Mouse (Mus musculus) ES-CJ7 (cell line): ENCODE results near the gene Coro1c.

Experiments used
- DNase-seq: peaks from one replicate; pipeline ENCODE4 v3.0.0; 2011; ENCODE audit warnings: low read depth, low spot score

Gene Coro1c

GRCm38 (mm10) chr5:113857631-113858030 is 50.9 kb downstream of the Coro1c start:
- DNase-seq: no peak

DNA sequence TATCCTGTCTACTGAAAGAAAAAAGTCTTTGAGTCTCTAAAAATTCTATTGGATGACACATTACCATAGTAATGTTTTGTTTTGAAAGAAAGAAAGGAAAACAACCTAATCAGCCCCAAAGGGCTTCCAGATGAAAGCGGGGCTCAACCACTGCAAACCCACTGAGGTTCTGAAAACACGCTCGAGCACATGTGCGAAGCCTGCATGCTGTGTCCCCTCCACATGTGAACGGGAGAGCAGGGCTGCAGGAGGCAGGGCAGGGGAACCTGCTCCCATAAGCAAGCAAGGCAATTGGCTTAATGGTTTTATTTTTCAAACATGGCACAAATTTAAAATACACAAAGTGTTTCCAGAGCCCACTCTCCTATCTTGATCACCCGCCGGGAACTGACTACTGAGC is 51.9 kb downstream of the Coro1c start:
- DNase-seq: no peak

GRCm38 (mm10) chr5:113855696-113856095 is 52.9 kb downstream of the Coro1c start:
- peak; percentile 39 for DNase-seq

DNA sequence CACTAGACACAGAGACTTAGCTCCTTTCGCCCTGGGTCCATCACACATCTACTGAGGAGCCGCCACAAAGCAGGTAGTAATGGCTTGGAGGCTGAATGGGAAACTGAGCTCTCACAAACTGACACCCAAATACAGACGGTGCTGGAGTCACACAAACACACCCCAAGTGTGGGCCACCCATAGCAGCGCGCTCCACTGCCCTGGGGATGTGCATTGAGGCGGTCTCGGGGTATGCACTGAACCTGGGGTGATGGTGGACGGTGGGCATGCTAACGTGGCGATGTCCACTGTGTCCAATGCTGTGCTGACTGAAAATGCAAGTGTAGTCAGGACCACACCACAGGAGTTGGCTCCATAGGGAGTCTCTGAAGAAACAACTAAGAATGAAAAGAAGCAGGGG is 53.4 kb downstream of the Coro1c start:
- no peak for DNase-seq

- peak; percentile 82 for DNase-seq
Measured at GRCm38 (mm10) chr5:113854494-113854893, 54.1 kb downstream of the Coro1c start.

DNA sequence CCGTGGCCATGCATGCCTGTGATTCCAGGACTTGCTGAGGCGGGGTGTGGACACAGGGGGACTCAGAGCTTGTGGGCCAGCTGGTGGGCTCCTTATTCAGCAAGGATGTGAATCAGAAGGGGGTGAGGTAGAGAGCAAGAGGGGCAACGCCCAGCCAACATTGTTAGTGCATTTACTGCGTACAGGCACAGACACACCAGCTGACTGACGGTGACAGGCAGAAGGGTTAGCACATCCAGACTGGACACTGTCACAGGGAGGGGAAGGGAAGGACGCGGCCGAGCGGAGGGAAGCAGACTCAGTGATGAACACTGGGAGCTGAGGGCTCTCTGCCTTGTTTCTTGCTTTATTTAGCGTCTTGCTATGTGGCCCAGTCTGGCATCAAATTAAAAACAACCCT is 55.0 kb downstream of the Coro1c start:
- DNase-seq: no peak

- no peak for DNase-seq
Measured at GRCm38 (mm10) chr5:113852463-113852862, 56.1 kb downstream of the Coro1c start.

DNA sequence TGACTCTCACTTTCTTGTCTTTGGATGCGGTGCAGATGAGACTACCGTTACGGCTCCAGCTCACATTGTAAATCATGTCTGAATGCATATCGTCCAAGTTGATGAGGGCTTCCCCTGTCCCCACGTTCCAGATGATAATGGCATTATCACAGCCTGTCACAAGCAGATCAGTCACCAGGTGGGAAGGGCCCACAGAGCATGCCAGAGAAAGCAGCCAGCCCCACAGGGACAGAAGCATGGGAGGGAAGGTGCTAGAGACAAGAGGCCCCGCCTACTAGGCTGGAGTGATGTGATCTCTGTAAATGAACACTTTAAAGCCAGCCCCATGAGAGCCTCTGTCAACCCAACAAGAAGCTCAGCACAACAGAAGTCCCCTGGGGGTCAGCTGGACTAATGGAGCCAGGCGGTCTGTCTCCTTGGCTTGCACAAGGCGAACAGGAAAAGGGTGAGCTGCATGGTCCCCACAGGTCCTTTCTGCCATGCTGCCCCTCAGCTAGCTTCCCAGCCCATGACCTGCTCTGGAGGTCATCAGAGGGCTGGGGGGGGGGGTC is 57.8 kb downstream of the Coro1c start:
- DNase-seq: no peak

DNA sequence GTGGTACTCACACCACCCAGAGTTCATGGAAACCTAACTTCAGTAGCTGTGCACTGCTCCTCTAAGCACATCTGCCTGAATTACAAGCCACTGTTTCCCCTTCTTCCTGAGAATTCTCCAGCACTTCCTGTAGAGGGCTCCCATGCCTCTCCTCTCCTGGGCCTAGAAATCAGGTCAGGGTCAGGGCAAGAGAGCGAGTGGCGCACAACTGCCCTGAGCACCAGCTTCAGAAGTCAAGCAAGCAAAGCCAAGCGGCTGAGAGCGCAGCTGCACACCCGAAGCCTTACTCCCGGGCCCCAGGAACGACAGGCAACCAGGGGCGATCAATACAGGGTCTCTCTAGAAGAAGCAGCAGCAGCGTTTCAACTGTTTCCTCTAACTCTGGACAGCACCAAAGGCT is 60.9 kb downstream of the Coro1c start:
- DNase-seq: no peak

GRCm38 (mm10) chr5:113846656-113847055 is 61.9 kb downstream of the Coro1c start:
- no peak for DNase-seq

GRCm38 (mm10) chr5:113845627-113846026 is 62.9 kb downstream of the Coro1c start:
- DNase-seq: no peak

- DNase-seq: peak; percentile 85
Measured at GRCm38 (mm10) chr5:113844721-113845120, 63.8 kb downstream of the Coro1c start.

GRCm38 (mm10) chr5:113844106-113844505 is 64.5 kb downstream of the Coro1c start:
- DNase-seq: peak; percentile 38

- peak; percentile 48 for DNase-seq
Measured at GRCm38 (mm10) chr5:113842906-113843305, 65.7 kb downstream of the Coro1c start.

DNA sequence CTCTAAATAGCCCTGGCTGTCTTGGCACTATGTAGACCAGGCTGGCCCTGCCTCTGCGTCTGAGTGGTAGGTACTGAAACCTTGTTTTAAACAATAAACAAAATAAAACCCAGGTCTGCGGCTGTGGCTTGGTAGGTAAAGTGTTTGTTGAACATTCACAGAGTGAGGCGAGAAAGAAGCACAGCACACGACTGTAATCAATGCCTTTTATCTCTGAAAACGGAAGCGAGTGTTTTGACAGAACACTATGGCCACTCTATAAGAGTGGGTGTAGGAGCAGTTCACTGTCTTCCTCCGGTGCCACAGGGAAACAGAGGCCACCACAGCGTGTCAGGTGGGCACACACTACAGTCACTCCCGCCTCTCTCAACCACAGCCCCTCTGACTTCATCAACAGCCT is 66.3 kb downstream of the Coro1c start:
- DNase-seq: no peak

DNA sequence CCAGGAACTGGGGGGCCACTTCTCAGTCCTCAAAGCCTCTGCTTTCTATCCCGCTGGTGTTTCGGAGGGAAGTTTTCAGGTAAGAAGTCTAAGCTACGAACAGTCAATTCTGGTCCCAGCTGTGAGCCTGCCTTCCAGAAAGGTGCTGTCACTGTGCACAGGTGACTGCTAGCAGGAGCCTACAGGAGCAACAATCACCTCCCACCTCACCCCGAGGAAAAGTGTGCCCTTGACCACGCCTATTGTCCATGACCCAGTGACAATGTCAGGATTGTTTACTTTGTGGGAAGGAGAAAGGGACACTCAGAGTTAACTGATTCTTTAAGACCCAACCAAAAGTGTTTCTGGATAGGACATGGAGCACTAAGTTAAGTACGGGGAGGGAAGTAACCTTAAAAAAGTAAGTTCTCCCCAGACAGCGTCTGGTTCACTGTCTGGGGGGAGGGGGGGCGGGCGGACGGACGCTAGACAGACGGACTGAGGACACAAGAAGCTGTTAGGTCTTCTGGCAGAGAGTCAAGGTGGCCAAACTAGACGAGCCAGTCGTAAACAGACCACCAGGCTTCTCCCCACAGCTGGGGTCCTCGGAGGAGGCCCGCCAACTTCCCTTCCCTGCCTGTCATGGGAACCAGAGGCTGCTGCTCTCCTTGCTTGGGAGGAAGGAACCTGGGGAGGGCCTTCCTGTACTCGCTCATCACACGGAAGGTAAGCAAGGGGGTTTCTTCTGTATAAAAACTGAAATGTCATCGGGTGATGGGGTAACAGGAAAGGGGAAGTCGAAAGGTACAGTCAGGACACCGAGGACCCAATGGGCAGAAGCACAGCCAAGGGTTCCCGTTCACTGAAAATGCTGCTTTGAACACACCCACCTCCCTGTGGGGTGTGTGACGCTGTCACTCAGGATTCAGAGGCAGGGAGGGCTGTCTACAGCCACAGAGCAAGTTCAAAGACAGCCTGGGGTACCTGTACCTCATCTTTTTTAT is 67.0 kb downstream of the Coro1c start:
- no peak for DNase-seq

- DNase-seq: no peak
Measured at GRCm38 (mm10) chr5:113840443-113840842, 68.1 kb downstream of the Coro1c start.

GRCm38 (mm10) chr5:113836961-113837360 is 71.6 kb downstream of the Coro1c start:
- DNase-seq: no peak

GRCm38 (mm10) chr5:113833316-113833947 is 75.1 kb downstream of the Coro1c start:
- no peak for DNase-seq

- DNase-seq: no peak
Measured at GRCm38 (mm10) chr5:113832490-113832901, 76.1 kb downstream of the Coro1c start, which contains the start of gene Selplg. TSS of gene Selplg (minus strand) at chr5:113832644.

GRCm38 (mm10) chr5:113831741-113832140 is 76.8 kb downstream of the Coro1c start:
- no peak for DNase-seq

GRCm38 (mm10) chr5:113830796-113831195 is 77.8 kb downstream of the Coro1c start:
- no peak for DNase-seq

DNA sequence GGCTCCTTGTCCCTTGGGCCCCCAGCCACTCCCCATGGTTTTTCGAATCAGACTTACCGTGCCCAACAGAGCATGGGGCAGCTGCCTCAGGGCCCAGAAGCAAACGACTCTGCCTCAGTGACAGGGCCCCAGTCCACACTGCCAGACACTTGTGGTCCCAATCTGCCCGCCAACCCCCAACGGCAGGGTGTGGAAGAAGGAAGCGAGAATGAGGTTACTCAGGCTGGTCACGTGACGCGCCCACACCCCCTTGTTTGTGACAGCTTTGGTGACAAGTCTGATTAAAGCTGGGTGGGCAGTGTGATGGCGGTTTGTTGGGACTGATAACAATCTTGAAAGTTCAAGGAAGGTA is 78.3 kb downstream of the Coro1c start:
- DNase-seq: no peak
